Mouse (Mus musculus): ENCODE measurements at regions not wholly inside any gene's neighbourhood (a gene's known extent, or its start where the extent isn't known, plus 50 kb on each side); places are given as distances from the start of the nearest gene placed in this dataset.
A peak's percentile ranks its signal among the peaks of the same experiment; 100 is the strongest.
"Not testable (repeated sequence)": the region's sequence is repeated elsewhere in the genome, so short reads cannot be mapped to it uniquely, and the experiment has no call there.

DNA sequence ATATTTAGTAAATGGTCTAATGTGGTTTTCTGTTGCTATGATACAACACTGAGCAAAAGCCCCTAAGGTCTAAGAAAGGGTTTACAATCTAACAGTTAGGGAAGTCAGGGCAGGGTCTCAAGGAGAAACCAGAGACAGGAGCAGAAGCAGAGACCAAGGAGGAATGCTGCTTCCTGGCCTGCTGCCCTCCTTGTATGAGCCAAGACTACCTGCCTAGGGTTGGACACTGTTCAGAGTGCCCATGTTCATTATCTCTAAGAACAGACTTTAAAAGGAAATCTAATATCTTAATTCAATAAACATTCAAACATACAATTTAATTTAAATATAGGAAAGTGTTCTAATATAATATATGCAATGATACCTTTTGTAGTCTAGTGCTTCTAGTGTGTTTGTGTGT lies 63.0 kb upstream of the Tmem106b start:
- no peak for DNase-seq

DNA sequence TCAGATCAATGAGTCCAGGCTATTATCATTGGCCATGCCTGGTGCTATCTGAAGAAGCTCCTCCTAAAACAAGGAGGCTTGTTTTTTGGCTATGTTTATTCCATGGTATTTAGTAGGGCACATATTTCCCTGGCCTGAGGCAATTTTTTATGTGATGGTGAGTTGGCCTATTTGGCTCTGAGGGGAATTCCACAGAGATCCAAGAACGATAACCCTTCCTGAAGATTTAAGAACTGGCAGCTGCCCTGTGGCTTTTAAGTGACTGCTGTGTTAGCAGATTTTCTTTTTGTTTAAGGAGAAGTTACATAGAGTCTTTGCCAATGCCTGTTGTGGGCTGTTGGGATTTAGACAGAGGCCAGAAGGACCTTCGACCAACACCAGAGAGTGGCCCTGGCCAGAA lies 74.9 kb upstream of the Tmem106b start:
- DNase-seq: no peak

DNA sequence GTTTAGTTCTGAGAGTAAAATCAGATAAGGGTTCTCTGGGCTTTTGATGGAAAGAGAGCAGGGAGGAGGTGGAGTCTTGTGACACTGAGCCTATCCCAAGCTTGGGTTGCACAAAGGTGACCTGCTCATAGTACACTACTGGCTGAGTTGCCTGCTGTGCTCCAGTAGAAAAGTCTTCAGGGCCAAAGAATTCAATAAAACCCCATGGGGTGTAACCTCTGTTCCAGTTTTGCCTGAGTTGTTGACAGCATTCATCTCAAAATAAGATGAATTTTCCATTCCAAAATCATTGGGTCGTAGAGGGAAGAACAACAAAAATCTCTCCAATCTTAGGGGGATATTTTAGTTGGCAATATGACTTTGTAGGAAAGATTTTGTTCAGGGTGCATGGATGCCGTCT lies 75.8 kb upstream of the Tmem106b start:
- DNase-seq: peak; percentile 5

DNA sequence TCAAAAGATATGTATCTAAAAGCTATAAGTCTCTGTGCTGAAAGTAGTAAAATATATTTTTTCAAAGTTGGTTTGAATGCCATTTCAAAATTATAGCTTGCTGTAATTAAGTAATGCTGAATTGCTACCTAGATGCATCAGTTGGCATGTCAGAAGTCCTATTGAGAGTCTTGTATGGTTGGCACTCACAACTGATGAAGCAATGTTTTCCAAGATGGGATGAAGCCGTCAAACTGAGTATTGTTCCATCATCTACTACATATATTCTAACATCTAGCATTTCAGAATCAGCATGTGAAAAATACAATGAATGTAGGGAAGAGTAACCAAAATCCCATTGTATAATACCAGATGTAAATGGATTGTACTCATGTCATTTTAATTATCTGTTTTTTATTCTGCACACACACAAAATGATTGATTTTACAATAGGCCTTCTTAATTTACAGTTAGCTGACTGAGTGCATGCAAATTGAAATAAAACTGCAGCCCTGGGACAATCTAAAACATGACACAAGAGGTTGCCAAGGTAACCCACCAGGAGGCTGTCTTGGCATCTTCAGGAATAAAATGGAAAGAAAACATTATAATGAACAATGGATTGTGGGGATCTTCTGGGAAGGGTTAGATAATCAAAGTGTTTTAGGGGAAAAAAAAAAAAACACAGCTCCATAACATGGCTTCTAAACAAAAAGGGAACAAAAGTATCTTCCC lies 92.2 kb upstream of the Tmem106b start:
- DNase-seq: no peak

DNA sequence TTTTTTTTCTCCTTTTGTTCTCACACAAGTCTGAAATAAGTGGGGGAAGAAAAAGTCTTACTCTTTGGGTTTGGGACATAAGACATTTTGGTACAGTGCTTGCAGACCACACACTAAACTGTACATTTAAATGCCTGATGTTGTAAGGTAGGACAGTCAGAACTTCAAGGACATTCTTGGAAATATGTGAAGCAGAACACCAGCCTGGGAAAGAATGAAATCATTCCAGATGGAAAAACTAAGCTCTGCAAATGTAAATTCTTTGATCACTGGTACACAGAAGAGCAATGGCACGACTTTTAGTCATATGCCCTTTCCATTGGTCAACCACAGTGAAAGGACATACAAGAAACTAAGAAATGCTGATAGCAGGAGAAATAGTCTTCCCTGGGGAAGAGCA lies 98.0 kb upstream of the Tmem106b start:
- no peak for DNase-seq

DNA sequence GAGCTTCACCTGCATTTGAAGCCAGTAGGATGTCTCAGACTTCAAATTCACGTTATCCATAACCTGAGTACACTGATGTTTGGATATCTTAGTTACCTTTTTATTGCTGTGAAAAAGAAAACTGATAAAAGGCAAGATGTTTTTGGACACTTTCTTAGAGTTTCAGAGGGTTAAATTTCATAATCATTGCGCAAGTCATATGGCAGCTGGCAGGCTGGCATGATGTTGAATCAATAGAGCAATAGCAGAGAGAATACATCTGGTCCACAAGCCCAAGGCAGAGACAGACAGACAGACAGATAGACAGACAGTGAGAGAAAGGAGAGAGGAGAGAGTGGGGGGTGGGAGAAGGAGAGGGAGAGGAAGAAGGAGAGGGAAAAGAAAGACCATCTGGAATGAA lies 102.3 kb upstream of the Tmem106b start:
- DNase-seq: no peak

DNA sequence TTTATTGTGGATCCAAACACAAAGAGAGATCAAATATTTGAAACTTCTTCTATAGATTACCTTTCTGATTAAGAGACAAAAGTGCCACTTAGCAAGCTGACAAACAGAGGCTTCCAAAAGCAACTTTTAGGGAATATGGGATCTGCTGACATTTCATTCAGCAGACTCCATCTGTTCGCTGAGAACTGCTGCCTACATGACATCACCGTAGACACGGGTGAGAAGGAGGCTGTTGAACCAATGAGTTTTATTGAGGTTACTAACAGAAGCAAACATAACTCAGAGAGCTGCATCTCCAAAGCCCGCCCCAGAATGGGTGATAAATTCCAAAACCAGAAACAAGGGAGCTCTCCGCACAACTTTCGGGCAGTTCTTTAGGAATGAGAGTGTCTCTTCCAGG lies 111.8 kb upstream of the Tmem106b start:
- no peak for DNase-seq

DNA sequence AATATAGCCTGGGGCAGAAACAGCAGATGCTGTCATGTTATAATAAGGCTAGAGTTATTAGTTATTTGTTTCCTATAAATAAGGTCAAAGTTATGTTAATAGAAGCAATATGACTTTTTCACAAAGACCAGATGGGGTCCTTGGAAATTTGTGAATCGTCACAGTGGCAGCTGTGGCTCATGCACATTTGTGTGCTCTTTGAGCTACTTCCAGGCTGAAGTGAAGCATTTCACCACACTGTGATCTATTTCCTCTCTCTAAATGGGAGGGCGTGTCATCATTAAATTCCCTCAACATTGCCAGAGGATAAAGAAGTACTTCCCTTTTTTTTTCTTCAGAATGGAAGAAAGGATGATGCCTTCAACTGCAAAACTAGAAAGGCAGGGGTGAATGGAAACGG lies 157.9 kb upstream of the Tmem106b start:
- DNase-seq: no peak

DNA sequence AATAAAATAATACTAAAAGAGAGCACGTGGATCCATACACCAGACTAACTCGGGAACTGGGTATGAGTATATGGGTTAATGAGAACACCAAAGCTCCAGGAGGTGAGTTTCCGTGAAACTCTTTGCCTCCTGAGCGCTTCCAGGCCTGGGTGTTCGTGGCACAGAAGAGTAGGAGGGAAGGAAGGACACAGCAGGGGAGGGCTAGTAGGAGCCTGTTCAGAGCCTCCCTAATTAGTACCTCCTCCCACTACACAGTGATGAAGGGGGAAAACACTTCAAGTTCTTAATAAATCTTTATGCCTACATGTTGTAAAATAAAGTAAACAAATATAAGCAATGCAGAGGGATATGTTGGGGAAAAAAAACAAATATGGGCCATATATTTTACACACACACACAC lies 143.7 kb upstream of the Thsd7a start:
- DNase-seq: no peak

DNA sequence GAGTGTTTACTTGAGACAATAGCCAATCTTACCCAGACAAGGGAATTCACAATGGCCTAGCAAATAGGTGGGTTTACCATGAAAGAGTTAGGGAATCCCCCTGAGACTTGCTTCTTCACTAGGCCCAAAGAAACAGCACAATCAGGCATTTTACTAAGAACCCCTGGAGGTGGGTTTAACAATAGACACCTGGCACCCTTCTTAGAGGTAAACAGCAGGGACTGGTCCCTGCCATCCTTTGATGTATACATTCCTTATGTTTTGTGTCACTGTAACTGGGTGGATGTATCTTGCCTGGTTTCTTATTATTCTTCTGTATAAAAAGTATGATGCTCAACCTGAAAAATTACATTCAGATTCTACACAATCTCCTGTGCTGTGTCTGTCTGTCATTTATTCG lies 127.7 kb upstream of the Thsd7a start:
- not testable (repeated sequence) for DNase-seq

DNA sequence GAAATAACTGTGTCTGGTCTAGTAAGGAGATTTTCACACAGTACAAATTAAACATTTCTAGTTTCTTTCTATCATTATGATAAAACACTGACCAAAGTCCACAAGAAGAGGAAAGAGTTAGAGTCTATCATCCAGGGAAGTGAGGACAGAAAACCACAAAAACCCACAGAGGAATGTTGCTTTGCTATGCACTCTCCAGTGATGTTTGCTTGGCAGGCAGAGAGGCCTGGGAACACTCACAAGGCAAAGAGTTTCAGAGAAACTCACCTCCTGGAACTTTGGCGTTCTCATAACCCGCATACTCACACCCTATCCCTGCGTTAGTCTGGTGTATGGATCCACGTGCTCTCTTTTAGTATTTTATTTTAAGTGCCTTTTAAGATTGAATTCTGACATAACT lies 127.2 kb upstream of the Thsd7a start:
- DNase-seq: no peak

DNA sequence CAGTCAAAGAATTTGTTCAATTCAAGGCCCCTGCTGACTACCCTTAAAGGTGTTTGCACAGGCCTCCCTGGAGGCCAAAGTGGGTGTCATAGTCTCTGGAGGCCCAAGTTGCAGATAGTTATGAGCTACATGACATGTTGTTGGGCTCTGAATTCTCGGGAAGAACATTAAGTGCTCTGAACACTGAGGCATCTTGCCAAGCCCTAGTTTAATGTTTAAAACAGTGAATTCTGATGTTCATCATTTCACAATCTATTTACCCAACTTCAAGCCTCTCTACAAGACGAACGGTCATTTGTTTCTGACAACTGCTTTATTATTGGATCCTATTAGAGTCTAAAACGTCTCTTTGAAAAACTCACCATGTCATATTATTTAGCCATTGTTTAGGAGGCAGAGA lies 119.0 kb upstream of the Thsd7a start:
- DNase-seq: no peak

DNA sequence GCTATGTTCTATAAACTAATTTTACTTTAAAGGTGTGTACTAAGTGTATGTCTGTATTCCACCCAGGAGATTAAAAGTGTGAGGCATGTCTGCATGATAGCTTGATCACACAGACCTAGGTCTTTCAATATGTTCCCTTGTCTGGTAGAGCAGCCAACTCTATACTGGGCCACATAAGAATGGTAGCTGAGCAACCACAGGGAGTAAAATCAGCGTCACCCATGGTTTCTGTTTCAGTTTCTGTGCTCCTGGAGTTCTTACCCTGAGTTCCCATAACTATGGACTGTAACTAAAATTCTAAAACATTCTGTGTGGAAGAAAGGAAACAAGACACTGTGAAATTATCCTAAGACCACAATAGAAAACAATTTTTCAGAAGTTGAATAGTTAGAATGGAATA lies 102.8 kb upstream of the Thsd7a start:
- DNase-seq: no peak

DNA sequence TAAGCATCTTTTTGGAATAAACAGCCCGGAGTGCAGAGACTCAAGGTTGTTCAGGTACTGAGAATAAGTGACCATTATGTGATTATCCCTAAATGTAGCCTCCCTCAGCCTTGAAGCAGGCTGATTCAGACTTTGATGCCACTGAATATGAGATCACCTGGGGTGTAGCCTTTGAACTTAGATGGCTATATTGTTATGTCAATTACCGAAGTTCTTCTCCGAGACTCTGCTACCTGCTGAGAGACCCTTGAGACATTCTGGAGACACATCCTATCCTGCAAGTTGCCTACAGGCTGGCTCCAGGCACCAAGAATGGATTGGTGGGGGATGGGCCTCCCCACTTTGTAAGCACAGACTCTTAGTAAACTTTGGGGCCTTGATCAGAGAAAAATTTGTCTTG lies 85.9 kb upstream of the Thsd7a start:
- DNase-seq: not testable (repeated sequence)

DNA sequence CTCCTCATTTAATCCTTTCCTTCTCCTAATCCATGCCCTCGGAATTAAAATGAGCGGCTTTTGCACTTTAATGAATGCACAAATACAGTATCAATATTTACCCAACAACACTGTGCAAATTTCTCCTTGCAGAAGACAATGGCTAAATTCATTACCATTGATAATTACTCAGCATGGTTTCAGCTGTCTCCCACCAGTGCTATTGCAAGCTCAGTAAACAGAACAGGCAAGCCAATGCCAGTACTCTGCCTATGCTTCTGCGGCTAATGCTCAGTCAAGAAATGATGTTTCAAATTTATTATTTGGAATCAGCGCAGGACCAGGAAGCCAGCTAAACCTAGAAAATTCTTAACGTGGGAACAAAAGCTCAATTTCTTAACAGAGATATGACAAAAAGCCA lies 84.1 kb upstream of the Thsd7a start:
- no peak for DNase-seq

DNA sequence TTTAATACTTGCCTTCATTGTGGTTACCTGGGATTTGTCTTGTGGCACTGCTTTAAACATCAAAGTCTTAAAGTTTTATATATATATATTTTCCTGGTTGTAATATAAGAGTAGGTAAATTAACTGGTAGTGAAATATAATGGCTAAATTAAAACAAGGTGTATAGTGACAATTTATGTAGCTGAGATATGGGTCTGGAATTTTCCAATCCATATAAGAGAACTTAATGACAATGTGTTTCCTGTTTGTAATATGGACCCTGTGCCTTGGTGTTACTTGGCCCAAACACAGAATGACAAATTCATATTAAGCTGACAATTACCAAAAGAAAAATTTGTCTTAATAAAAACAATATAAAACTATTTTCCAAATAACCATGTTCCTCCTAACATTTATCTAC lies 82.7 kb upstream of the Thsd7a start:
- DNase-seq: no peak

DNA sequence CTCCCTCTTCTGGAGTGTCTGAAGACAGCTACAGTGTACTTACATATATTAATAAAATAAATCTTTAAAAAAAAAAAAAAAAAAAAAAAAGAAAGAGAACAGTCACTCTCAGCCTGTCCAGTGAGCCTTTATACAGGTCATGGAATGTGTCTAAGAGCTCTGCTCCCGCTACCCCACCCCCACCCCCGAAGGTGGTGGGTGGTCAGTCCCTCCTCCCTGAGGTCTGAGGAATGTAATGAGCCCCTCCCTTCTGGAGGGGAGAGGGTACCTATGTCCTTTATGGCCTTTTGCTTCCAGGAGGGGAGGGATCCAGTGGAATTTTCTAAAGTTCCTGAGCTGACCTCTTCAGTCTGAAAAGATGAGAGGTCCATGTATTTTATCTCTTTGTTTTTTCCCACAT lies 82.3 kb upstream of the Thsd7a start:
- no peak for DNase-seq

DNA sequence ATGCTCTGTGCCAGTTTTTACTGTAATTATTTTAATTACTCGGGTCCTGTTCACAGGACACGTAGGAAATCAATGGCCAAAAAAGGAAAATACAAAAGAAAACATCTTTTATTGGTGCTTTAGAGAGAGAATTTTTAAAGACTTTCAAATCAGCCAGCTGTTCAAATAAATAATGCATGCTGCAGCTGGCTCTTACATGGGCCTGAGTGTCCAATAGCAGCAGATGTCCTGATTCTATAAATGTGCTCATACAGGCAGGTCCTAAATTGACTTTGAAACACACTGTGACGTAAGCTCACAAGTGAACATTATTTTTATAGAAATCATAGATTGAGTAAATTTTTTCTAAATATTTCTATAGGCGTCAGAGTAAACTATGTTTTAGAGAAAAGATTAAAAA lies 78.5 kb upstream of the Thsd7a start:
- no peak for DNase-seq

DNA sequence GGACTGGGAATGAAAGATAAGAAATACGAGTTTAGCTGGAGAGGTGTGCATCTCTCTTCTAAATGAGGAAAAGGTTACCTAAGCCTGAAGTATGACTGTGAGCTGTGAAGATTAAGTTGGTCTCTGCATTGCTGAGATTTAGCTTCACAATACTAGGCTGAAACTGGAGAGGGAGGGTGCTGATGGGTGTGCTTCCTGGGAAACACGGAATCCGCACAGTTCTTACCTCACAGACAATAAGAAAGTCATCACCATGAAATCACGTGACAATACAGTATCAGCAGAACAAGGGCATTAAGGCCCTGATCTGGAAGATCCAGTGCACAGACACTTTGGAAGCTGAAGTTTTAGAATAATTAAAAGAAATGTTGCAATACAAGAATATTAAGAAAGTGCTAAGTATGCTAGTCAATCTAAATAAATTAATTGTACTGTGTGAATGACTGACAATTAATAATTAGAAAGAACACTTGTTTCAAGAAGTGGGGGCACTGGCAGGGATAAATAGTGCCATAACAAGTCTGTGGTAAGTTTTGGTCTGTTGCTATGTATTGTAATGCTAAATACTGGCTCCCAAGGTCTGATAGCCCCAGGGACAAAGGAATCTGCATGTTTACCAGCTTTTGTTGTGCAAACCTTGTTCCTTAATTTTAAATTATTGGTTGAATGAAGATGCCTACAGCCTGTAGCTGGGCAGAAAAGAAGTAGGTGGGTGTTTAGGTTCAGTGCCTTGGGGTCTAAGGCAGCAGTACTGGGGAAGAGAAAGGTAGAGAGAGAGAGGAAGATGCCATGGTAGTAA lies 66.0 kb upstream of the Thsd7a start:
- no peak for DNase-seq

DNA sequence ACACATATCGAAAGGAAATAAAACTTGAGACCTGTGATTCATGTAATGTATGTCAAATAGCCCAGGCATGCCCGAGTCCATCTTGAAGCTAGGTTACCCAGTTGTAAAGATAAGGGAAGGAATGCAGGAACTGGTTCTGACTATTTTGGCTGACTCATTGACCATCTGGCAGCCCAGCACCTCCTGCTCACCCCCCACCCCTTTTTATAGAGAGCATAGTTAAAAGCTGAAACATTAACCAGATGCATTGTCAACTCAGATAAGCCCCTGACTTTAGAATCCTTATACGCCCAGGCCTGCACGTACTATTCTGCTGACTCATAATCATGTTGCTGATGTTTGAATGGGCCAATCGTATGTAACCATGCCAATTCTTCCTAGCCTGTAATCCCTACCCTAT lies 64.6 kb upstream of the Thsd7a start:
- not testable (repeated sequence) for DNase-seq

DNA sequence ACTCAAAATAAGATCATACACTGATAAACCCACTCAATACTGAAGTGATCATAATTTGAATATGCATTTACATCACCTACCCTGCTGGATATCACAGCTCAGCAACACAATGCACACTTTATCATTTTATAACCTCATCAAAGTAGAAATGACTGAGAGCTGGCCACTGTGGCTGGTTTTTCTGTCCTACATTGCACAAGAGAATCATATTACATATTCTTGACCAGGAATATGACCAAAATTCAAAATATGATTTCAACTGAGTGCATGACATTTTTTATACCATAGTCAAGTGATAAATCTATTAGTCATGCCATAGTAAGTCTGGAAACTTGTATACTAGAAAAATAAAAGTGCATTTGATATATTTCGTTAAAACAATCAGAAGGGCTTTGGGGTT lies 63.3 kb upstream of the Thsd7a start:
- DNase-seq: no peak

DNA sequence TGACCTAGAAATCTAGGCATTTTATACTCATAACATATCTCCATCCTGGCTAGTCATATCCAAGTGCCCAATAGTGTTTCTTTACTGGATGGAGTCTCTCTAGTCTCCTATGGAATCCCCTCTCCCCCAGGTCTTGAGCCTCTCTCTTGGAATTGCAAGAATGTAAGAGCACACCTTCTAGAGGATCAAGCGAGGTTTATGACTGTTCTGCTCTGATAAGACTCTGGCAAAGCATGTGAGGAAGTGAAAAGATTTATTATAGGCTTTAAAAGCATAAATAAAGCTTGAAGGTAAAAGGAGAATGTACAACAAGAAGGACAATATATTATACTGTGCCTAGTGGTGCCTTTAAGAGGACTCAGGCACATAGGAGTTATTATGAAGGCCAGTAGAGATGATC lies 62.8 kb upstream of the Thsd7a start:
- no peak for DNase-seq

DNA sequence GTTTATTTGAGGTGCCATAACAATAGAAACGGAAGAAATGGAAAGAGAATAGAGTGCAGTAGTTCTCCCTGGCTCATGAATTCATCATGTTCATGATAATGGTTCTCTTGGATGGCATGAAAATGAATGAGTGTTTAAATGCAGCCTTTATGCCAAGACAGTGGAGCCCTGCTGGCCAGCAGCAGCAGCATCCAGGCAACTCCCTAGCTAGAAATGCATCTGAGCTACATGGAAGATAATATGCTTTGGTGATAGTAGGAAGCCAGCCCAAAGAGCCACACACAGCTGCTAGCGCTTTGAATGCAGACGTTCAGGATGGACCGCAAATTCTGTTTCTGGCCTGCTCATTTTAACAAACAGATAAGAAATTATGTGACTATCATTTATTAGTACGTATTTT lies 60.4 kb upstream of the Thsd7a start:
- DNase-seq: no peak
